Mouse (Mus musculus) effector memory CD4-positive, alpha-beta T cell, adult 5 months (primary cell): ENCODE measurements around the gene Eef2. TPM values are rescaled to one million over a fixed set of nuclear protein-coding genes. Genes with fewer than 3 reads are reported as not detected.

Experiments
- polyA plus RNA-seq: library from polyadenylated mRNA; unstranded; fragments of 100-300 nt; shearing (Covaris generic); gene quantifications from one replicate; pipeline ENCODE4 v1.2.1, GENCODE M21; 2017

The Eef2 gene
- polyA plus RNA-seq = 872 TPM

GRCm38 (mm10) chr10:81176466-81177271, at the start of gene Eef2:
TSS of gene Eef2 (plus strand) at chr10:81176631.

GRCm38 (mm10) chr10:81134966-81135681, 41.3 kb upstream of the Eef2 start, which contains the start of gene Zbtb7a:
TSS of gene Zbtb7a (plus strand) at chr10:81135220.

GRCm38 (mm10) chr10:81167200-81168086, 9.0 kb upstream of the Eef2 start, which contains the start of gene Pias4:
TSS of gene Pias4 (minus strand) at chr10:81167923.

GRCm38 (mm10) chr10:81182336-81183333, 6.2 kb downstream of the Eef2 start, which contains the start of gene Dapk3:
TSS of gene Dapk3 (plus strand) at chr10:81183005.

GRCm38 (mm10) chr10:81183805-81184204, 7.4 kb downstream of the Eef2 start, which contains the start of gene 4930442H23Rik:
TSS of gene 4930442H23Rik (minus strand) at chr10:81183849.

GRCm38 (mm10) chr10:81201807-81202758, 25.7 kb downstream of the Eef2 start, which contains the start of gene Nmrk2:
TSS of gene Nmrk2 (minus strand) at chr10:81202051.

GRCm38 (mm10) chr10:81230438-81231332, 54.3 kb downstream of the Eef2 start, which contains the start of gene Atcay:
TSS of gene Atcay (minus strand) at chr10:81230833.

Other genes starting within 250 kb of the Eef2 start
- gene Gadd45b, start 246.6 kb upstream of the Eef2 start, polyA plus RNA-seq = 590 TPM
- 0.67 TPM for gene Gng7, start 161.7 kb upstream of the Eef2 start, polyA plus RNA-seq
- not detected for gene Diras1, start 151.0 kb upstream of the Eef2 start, polyA plus RNA-seq
- gene Slc39a3, start 139.2 kb upstream of the Eef2 start, polyA plus RNA-seq = 9.4 TPM
- gene Sgta, start 116.5 kb upstream of the Eef2 start, polyA plus RNA-seq = 64.8 TPM
- gene Thop1, start 106.6 kb upstream of the Eef2 start, polyA plus RNA-seq = 6.2 TPM
- gene Creb3l3, start 77.8 kb upstream of the Eef2 start, polyA plus RNA-seq = not detected
- 147 TPM for gene Map2k2, start 70.7 kb upstream of the Eef2 start, polyA plus RNA-seq
- gene Zbtb7a, start 41.4 kb upstream of the Eef2 start, polyA plus RNA-seq = 74.9 TPM
- gene Pias4, start 8.7 kb upstream of the Eef2 start, polyA plus RNA-seq = 39.4 TPM
- 90.2 TPM for gene Dapk3, start 6.4 kb downstream of the Eef2 start, polyA plus RNA-seq
- 0.70 TPM for gene 4930442H23Rik, start 7.2 kb downstream of the Eef2 start, polyA plus RNA-seq
- gene Nmrk2, start 25.4 kb downstream of the Eef2 start, polyA plus RNA-seq = 0.21 TPM
- gene Atcay, start 54.2 kb downstream of the Eef2 start, polyA plus RNA-seq = 5.9 TPM
- gene Zfr2, start 56.5 kb downstream of the Eef2 start, polyA plus RNA-seq = 5.5 TPM
- 59.6 TPM for gene Matk, start 76.3 kb downstream of the Eef2 start, polyA plus RNA-seq
- 146 TPM for gene Mrpl54, start 90.3 kb downstream of the Eef2 start, polyA plus RNA-seq
- gene Apba3, start 90.3 kb downstream of the Eef2 start, polyA plus RNA-seq = 40.4 TPM
- gene Tjp3, start 115.0 kb downstream of the Eef2 start, polyA plus RNA-seq = 10.0 TPM
- 81.0 TPM for gene Pip5k1c, start 116.3 kb downstream of the Eef2 start, polyA plus RNA-seq
- 42.4 TPM for gene Cactin, start 144.5 kb downstream of the Eef2 start, polyA plus RNA-seq
- gene Tbxa2r, start 152.1 kb downstream of the Eef2 start, polyA plus RNA-seq = 14.6 TPM
- not detected for gene Gipc3, start 166.6 kb downstream of the Eef2 start, polyA plus RNA-seq
- gene Hmg20b, start 173.8 kb downstream of the Eef2 start, polyA plus RNA-seq = 27.3 TPM
- 3.1 TPM for gene Mfsd12, start 180.9 kb downstream of the Eef2 start, polyA plus RNA-seq
- not detected for gene 4930404N11Rik, start 189.2 kb downstream of the Eef2 start, polyA plus RNA-seq
- gene Fzr1, start 201.9 kb downstream of the Eef2 start, polyA plus RNA-seq = 46.9 TPM
- 41.2 TPM for gene Dohh, start 207.8 kb downstream of the Eef2 start, polyA plus RNA-seq
- 1.6 TPM for gene Gm48551, start 207.8 kb downstream of the Eef2 start, polyA plus RNA-seq
- 1.6 TPM for gene Gm48552, start 212.4 kb downstream of the Eef2 start, polyA plus RNA-seq
- 1.1 TPM for gene Smim24, start 216.4 kb downstream of the Eef2 start, polyA plus RNA-seq